In the genomic region with DNA sequence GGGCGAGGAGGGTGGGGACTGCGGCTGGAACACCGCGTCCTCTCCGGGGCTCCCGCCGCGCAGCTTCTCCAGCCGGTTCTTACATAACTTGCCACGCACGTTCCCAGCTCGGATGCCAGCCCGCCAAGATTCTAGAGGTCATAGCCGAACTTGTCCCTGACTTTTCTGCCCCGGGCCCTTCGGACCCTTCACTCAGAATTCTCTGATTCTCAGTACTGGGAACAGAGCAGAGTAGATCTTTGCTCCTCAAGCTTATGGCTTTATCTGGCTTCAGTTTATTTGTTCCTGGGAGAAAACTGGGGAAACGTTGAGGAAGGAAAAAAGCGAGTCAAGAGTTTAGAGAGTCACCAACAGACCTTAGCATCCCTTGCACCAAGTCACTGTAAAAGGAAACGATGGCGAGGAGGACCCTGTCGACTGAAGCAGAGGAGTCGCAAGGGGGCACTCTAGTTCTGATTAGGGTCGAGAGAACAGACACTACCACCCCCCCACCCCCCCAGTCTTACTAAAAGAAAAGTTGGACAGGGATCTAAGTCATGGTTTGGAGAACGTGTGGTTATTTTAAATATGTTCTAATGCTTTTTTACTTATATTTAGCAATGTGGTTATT, we compare ENCODE assay signal across 1 mouse cellular context.
TF ChIP-seq lines count a peak whose summit lies in the region.

No protein-coding gene starts in this region.

TF ChIP-seq in C2C12, 6 proteins besides CTCF, POLR2A, EP300 and RAD21:
- TF ChIP-seq MYOD1 (IDR thresholded peaks at IDR 0.05; ENCODE audit: control insufficient read depth, insufficient read length, low read depth) (no peak), MAX (IDR thresholded peaks at IDR 0.05) (no peak), MYOG (IDR thresholded peaks at IDR 0.05; ENCODE audit: control insufficient read depth, extremely low read depth, insufficient read length) (no peak), FOSL1 (IDR thresholded peaks at IDR 0.05; ENCODE audit: insufficient read depth, low read length, poor library complexity, severe bottlenecking) (no peak), CEBPB (IDR thresholded peaks at IDR 0.05; ENCODE audit: low read depth) (no peak), USF1 (IDR thresholded peaks at IDR 0.05; ENCODE audit: low read depth) (no peak)
